Mouse (Mus musculus) heart, embryonic 14.5 days (tissue): ENCODE measurements at regions not wholly inside any gene's neighbourhood (a gene's known extent, or its start where the extent isn't known, plus 50 kb on each side); places are given as distances from the start of the nearest gene placed in this dataset.

Experiments used
- ATAC-seq: fragments of 200-750 bp; cut with Nextera tagmentation; 2 replicates; pipeline ENCODE4 v1.8.0; 2017; ENCODE audit warnings: low read depth, moderate TSS enrichment; ENCODE audit not compliant: insufficient number of reproducible peaks, insufficient read depth, low FRiP score
- H3K27ac ChIP-seq, 2 experiments: fragments of 200-500 bp in 1 of 2; fragments of 300-500 bp in 1 of 2; sonication (generic) in 1 of 2; replicated peaks in 1 of 2; 2 replicates each; pipeline ENCODE4 v1.5.1; 2012 to 2014; ENCODE audit warnings: low read depth in 2 of 2, low read length in 2 of 2, control low read depth in 1 of 2, mild to moderate bottlenecking in 1 of 2, mixed read lengths in 1 of 2; ENCODE audit not compliant: control insufficient read depth in 1 of 2, insufficient read depth in 1 of 2
- H3K27me3 ChIP-seq: fragments of 300-500 bp; sonication (generic); 2 replicates; pipeline ENCODE4 v1.6.1; 2014; ENCODE audit warnings: mild to moderate bottlenecking, low read length, control low read depth; ENCODE audit not compliant: control insufficient read depth, insufficient read depth
- H3K36me3 ChIP-seq: fragments of 300-500 bp; sonication (generic); 2 replicates; pipeline ENCODE4 v1.6.1; 2014; ENCODE audit warnings: mild to moderate bottlenecking, control low read depth, low read length, mixed read lengths; ENCODE audit not compliant: control insufficient read depth, insufficient read depth
- H3K4me1 ChIP-seq, 2 experiments: fragments of 200-500 bp in 1 of 2; fragments of 300-500 bp in 1 of 2; sonication (generic) in 1 of 2; 2 replicates each; pipeline ENCODE4 v1.6.1; 2012 to 2014; ENCODE audit warnings: low read length in 2 of 2, control low read depth in 1 of 2, mixed read lengths in 1 of 2; ENCODE audit not compliant: control insufficient read depth in 2 of 2, insufficient read depth in 2 of 2
- H3K4me2 ChIP-seq: fragments of 300-500 bp; sonication (generic); 2 replicates; pipeline ENCODE4 v1.6.1; 2014; ENCODE audit warnings: mild to moderate bottlenecking, low read length
- H3K4me3 ChIP-seq, 2 experiments: fragments of 200-500 bp in 1 of 2; fragments of 300-500 bp in 1 of 2; sonication (generic) in 1 of 2; 2 replicates each; pipeline ENCODE4 v1.5.1; 2012 to 2014; ENCODE audit warnings: low read length in 2 of 2, mild to moderate bottlenecking in 2 of 2, control low read depth in 1 of 2, low read depth in 1 of 2, moderate library complexity in 1 of 2; ENCODE audit not compliant: control insufficient read depth in 1 of 2, insufficient read depth in 1 of 2
- H3K9ac ChIP-seq: fragments of 300-500 bp; sonication (generic); 2 replicates; pipeline ENCODE4 v1.6.1; 2014; ENCODE audit warnings: mild to moderate bottlenecking, low read length
- H3K9me3 ChIP-seq: fragments of 300-500 bp; sonication (generic); 2 replicates; pipeline ENCODE4 v1.6.1; 2016; ENCODE audit warnings: low read length, control low read depth; ENCODE audit not compliant: control insufficient read depth
- WGBS: fragments of 180-500 bp; shearing (Covaris S2); extraction: QIAGEN DNeasy Blood & Tissue Kit; methylation state at CpG from one replicate; pipeline ENCODE4 v1.1.7; 2014; 5-methylcytosine and 5-hydroxymethylcytosine counted together

GRCm38 (mm10) chr1:126917872-126918271, 87.3 kb upstream of the Nckap5 start:
- ATAC-seq: no peak
- H3K27ac ChIP-seq: no peak overlapping the region
- no peak overlapping the region for H3K9ac ChIP-seq
- no peak overlapping the region for H3K4me2 ChIP-seq
- no peak overlapping the region for H3K4me3 ChIP-seq
- peaks cover 3 to 7% of the 10 kb centered on the region in 2 experiments; a peak in 3 of 4 replicates for H3K4me1 ChIP-seq
- no peaks in the 10 kb centered on the region for H3K36me3 ChIP-seq
- WGBS: 69% methylated on average over 6 of the region's 6 CpGs
- H3K27me3 ChIP-seq: no peaks in the 10 kb centered on the region
- no peaks in the 10 kb centered on the region for H3K9me3 ChIP-seq

GRCm38 (mm10) chr1:126916369-126916768, 85.8 kb upstream of the Nckap5 start:
- H3K4me3 ChIP-seq: no peak overlapping the region
- 59% methylated on average over 6 of the region's 6 CpGs for WGBS
- H3K9me3 ChIP-seq: no peaks in the 10 kb centered on the region
- H3K4me1 ChIP-seq: no peaks in the 10 kb centered on the region
- H3K4me2 ChIP-seq: no peak overlapping the region
- no peaks in the 10 kb centered on the region for H3K27me3 ChIP-seq
- H3K27ac ChIP-seq: no peak overlapping the region
- ATAC-seq: no peak
- no peak overlapping the region for H3K9ac ChIP-seq
- no peaks in the 10 kb centered on the region for H3K36me3 ChIP-seq

GRCm38 (mm10) chr1:126911277-126912060, 80.9 kb upstream of the Nckap5 start:
- ATAC-seq: no peak
- H3K9ac ChIP-seq: no peak overlapping the region
- WGBS: 75% methylated on average over 12 of the region's 12 CpGs
- no peak overlapping the region for H3K27ac ChIP-seq
- H3K4me1 ChIP-seq: no peaks in the 10 kb centered on the region
- no peaks in the 10 kb centered on the region for H3K36me3 ChIP-seq
- no peak overlapping the region for H3K4me2 ChIP-seq
- H3K27me3 ChIP-seq: no peaks in the 10 kb centered on the region
- no peaks in the 10 kb centered on the region for H3K9me3 ChIP-seq
- H3K4me3 ChIP-seq: no peak overlapping the region

- no peaks in the 10 kb centered on the region for H3K27me3 ChIP-seq
- H3K4me2 ChIP-seq: no peak overlapping the region
- no peaks in the 10 kb centered on the region for H3K9me3 ChIP-seq
- H3K27ac ChIP-seq: no peak overlapping the region
- no peak overlapping the region for H3K9ac ChIP-seq
- no peak for ATAC-seq
- H3K36me3 ChIP-seq: no peaks in the 10 kb centered on the region
- no peaks in the 10 kb centered on the region for H3K4me1 ChIP-seq
- no peak overlapping the region for H3K4me3 ChIP-seq
- WGBS: 77% methylated on average over 2 of the region's 2 CpGs
These were observed 76.8 kb upstream of the Nckap5 start for GRCm38 (mm10) chr1:126907417-126907816.

GRCm38 (mm10) chr1:126898484-126898883, 67.9 kb upstream of the Nckap5 start:
- H3K4me2 ChIP-seq: no peak overlapping the region
- 75% methylated on average over 3 of the region's 3 CpGs for WGBS
- H3K9ac ChIP-seq: no peak overlapping the region
- no peak overlapping the region for H3K27ac ChIP-seq
- no peaks in the 10 kb centered on the region for H3K4me1 ChIP-seq
- H3K27me3 ChIP-seq: no peaks in the 10 kb centered on the region
- ATAC-seq: no peak
- H3K36me3 ChIP-seq: no peaks in the 10 kb centered on the region
- no peak overlapping the region for H3K4me3 ChIP-seq
- no peaks in the 10 kb centered on the region for H3K9me3 ChIP-seq

- Histone ChIP-seq H3K9me3 (no peaks in the 10 kb centered on the region), H3K4me2 (no peak overlapping the region), H3K27ac (no peak overlapping the region), H3K4me1 (no peaks in the 10 kb centered on the region), H3K4me3 (no peak overlapping the region), H3K36me3 (no peaks in the 10 kb centered on the region), H3K27me3 (no peaks in the 10 kb centered on the region), H3K9ac (no peak overlapping the region)
- ATAC-seq: no peak
- WGBS: 62% methylated on average over 4 of the region's 4 CpGs
These were observed 66.3 kb upstream of the Nckap5 start for GRCm38 (mm10) chr1:126896895-126897294.

GRCm38 (mm10) chr1:126880801-126881200, 50.2 kb upstream of the Nckap5 start:
- no peaks in the 10 kb centered on the region for H3K27me3 ChIP-seq
- ATAC-seq: no peak
- no peak overlapping the region for H3K4me2 ChIP-seq
- WGBS: 92% methylated on average over 3 of the region's 3 CpGs
- no peak overlapping the region for H3K4me3 ChIP-seq
- H3K27ac ChIP-seq: no peak overlapping the region
- H3K9ac ChIP-seq: no peak overlapping the region
- H3K4me1 ChIP-seq: no peaks in the 10 kb centered on the region
- H3K9me3 ChIP-seq: no peaks in the 10 kb centered on the region
- H3K36me3 ChIP-seq: no peaks in the 10 kb centered on the region
